Mouse (Mus musculus): ENCODE measurements around the gene Tmem40.

GRCm38 (mm10) chr6:115722246-115722645 is 40.0 kb downstream of the Tmem40 start:
- no peak for TF ChIP-seq CTCF (IDR thresholded peaks at IDR 0.05; ENCODE audit: borderline replicate concordance, extremely low read depth, insufficient read depth, insufficient read length)
- TF ChIP-seq POLR2A (IDR thresholded peaks at IDR 0.05; ENCODE audit: borderline replicate concordance, extremely low read depth, insufficient read depth, insufficient read length, poor library complexity, severe bottlenecking), result no peak

All from brain, embryonic 14.5 days (tissue).